Mouse (Mus musculus): ENCODE measurements around the gene Car3.
"Not testable (repeated sequence)": the region's sequence is repeated elsewhere in the genome, so short reads cannot be mapped to it uniquely, and the experiment has no call there.

The Car3 gene

DNA sequence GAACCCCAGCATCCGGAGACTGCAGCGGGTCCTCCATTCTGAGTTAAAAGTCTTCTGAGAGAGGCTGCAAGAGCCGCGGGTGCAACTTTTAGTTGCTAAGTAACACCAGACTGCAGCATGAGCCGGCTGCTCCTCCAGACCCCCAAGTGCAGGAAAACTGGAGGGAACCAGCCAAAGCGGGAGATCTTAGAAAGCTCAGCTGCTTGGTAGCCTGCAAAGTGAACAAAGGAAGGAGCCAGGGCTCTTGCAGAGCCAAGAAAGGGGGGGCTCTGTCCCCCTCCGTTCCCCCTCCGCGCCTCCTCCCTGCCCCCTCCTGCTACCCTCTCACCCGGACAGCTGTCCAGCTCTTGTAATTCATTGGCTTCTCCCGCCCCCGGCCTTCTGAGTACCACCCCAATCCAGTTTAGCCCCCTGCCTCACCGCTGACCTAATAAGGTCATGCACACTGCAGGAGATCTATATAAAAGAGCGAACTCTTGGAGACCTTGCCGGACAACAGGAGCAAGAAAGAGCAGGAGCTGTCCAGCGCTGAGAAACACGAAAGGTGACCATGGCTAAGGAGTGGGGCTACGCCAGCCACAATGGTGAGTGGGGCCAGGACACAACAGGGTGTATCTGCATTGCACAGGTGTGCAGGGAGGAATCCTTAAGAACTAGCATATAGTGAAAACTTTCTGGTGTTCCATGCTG is at the start of gene Car3:
TSS of gene Car3 (plus strand) at position 491 of the 690 bp plus-strand sequence.
- DNase-seq: peak; percentile 21

DNA sequence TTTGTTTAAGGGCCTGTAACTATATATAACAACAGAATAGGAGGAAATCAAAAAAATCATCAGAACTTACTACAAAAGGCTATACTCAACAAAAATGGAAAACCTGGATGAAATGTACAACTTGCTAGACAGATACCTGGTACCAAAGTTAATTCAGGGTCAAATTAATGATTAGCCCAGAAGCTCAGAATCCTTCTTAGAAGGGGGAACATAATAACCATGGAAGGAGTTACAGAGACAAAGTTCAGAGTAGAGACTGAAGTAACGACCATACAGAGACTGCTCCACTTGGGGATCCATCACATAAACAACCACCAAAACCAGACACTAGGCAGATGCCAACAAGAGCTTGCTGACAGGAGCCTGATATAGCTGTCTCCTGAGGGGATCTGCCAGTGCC is 47.9 kb upstream of the Car3 start:
- not testable (repeated sequence) for DNase-seq

DNA sequence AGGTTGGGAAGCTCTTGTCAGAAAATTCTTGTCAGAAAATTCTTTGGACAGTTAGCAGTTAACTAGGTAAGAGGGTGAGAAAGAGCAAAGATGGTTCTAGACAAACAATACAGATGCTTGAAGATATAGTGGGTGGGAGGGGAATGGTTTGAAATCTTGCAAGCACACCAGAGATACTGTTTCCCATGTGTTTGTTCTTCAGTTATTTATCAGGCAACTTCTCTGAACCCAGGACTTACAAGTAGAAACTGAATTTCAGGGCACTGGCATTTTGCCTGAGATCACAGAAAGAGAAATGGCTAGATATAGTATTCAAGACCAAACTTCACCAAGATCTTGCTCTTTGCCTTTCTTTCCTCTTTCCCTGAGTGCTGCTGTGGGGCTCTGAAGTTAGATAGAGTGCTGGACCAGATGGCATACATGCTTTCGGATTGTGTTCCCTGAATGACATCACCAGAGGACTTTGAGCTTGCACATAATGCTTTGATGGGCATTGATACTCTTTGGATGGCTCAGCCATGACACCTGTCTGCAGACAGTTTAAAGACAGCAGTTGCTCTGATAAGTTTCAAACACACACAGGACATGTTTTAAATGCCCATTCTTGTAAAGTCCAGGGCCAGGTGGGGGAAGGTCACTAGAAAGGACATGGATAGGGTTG is 43.3 kb upstream of the Car3 start:
- no peak for DNase-seq

DNA sequence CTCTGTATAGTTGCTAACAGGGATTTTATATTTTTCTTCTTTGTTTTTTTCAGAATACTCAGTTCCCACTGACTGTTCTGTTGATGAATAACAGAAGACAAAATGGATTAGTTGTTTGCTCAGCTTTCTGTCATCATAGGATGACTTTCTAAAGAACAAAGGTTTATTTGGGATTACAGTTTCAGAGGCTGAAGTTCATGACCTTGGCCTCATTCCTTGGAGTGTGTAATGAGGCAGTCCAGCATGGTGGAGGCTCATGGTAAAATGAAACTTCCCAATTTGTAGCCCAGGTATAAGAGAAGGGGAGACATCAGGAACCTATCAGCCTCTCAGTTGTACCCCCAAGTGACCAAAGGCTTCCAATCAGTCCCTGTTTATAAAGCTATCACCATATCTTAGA is 34.4 kb upstream of the Car3 start:
- no peak for DNase-seq

DNA sequence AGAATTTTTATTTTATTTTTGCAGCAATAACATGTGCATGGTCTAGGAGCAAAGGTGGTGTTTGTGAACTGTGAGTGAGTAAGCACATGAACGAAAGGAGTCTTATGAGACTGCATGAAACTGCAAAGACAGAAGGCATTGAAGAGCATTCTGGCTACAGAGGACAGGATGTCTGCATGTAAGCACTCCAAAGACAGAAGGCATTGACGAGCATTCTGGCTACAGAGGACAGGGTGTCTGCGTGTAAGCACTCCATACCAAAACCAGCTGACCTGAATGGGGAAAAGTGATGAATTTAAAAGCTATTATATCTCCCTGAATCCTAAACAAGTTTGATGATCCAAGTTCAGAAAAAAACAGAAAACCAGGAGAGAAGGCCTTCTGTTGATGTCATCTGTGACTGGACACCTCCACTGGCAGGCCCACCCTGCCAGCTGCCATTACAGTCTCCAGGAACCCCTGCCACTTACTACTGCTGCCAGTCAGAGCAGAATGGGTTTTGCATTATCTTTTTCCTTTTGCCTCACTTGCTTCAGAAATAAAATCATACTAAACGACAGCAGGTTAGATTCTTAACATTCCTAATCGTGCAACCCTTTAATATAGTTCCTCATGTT is 32.0 kb upstream of the Car3 start:
- DNase-seq: no peak

DNA sequence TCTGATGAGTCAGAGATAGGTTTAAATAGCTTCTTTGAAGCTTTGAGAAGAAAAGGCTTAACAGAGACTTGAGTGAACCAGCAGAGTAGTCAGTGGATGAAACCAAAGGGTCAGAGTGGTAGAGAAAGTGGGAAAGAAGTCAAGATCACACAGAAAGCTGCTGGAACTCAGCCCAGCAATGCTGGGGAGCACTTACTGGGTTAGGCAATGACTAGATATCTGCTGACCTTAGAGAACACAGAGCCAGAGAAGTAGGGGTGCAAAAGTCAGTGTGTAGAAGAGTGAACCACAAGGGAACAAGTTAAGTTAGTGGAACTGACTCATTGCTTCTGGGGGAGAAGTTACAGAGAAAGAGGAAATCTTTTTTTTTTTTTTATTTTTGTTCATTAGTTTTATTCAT is 30.5 kb upstream of the Car3 start:
- DNase-seq: peak; percentile 11

DNA sequence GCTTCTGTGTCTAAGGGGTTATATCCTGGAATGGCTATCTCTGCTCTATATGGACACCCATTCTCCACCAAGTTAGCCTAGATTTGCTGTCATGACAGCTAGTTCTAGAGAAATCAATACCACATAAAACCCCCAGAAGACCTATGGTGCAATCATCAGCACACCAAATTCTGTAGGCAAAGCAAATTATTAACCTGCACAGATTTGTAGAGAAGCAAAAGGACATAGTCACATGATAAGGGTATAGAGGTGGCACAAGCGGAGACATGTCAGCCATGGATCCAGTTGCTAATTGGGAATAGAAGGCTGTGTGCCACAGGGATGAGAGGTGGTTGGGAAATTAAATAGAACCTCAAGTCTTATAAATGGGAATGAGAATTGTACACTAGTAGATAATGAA is 24.4 kb upstream of the Car3 start:
- DNase-seq: no peak

DNA sequence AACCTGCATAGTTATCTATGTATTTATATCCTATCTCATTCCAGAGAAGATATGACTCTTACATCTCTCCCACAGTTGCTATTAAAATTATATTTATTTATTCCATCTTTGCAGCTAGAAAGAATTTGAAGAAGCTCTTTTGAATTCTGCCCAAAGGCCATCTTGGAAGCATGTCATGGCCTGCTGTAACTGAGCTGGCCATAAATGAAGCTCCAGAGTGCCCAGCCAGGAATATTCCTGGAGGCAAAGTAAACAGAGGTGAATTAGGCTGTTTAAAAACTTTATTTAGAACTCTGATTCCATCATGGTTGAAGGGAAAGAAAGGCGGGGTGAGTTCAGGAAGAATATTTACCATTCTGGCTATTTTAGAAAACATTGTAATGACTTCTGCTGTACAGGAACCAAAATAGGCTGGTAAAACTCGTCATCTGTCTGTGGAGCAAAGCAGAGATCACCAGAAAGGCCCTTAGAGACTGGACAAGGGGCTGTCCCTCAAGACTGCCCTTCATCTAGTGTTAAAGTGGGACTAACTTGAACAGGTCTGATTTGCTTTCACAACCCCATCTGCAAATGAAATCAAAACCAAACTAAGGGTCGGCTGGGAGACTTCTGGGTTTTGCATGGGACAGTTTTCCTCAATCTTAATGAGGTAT is 23.7 kb upstream of the Car3 start:
- DNase-seq: no peak

DNA sequence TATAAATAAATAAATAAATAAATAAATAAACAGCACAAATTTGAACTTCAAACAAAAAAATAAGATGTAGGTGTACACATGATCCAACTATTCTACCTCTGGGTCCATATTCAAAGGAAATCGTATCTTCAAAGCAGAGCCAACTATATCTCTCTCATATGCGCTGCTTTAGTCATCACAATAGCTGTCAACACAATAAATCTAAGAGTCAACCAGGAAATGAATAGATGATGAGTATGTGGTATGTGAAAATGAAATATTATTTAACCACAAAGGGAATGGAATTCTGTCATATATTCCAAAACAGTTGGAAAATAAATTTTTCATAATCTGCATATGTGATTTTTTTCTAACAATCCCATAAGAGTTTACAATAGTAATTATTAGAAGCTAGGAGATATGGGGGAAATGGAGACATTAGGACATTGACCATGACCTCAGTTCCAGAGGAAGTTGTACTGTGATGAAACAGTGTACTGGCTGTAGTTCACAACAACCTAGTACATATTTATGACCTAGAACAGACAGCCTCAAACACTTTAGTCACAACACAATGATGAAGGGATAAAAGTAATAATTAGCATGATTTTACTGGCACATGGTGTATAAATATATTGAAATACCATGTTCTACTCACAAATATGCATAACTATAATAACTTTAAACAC is 14.6 kb upstream of the Car3 start:
- DNase-seq: no peak

DNA sequence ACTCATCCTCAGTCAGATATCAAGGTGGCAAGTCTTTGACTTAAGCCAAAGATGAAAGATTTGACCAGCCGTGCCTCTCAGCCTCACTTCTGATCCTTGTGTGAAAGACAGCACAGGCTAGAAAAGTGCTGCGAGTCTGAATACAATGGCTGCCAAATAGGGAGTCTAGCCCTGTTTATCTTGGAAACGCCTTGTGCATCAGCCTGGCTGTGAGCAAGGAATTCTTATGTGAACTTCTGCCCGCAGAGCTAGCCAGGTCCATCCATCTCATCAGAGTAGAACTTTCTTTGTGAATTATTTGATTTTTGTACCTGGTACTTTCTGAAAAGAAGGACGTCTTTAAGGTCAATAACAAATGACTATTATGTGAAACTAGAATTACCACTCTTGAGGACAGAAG is 9.3 kb upstream of the Car3 start:
- no peak for DNase-seq

DNA sequence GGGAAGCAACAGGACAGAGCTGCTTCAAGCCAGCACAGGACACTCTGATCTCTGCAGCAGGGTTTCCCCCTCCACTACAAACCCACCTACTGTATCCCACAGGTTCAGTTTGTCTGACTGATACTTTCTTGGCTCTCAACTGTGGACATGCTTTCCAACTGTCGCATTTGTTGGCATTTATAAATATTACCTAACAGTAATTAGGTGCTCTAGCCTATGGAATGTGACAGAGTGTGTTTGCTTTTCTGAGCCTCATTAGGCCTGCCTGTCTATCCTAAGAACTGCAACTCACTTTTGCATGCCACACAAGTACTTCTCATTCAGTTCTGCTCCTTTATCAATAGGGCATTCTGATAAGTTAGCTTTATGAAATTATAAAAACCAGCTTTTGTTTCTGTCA is 8.9 kb upstream of the Car3 start:
- DNase-seq: no peak

DNA sequence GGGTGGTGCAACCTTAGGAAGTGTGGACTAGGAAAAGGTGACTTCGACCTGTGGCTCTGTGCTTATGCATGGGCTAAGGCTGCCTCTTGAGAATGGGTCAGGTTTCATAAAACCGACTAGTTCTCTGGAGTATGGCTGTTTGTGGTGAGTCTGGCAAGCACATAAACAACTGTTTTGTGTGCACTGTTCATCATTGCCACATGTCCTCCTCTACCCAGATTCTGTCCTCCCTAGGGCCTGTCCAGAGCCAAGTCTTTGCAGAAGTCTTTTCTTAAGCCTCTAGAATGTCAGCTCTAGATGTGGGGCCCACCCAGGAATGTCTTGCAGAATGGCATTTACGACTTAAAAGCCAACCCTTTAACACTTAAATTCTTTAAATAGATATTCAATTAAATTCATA is 5.4 kb upstream of the Car3 start:
- no peak for DNase-seq

DNA sequence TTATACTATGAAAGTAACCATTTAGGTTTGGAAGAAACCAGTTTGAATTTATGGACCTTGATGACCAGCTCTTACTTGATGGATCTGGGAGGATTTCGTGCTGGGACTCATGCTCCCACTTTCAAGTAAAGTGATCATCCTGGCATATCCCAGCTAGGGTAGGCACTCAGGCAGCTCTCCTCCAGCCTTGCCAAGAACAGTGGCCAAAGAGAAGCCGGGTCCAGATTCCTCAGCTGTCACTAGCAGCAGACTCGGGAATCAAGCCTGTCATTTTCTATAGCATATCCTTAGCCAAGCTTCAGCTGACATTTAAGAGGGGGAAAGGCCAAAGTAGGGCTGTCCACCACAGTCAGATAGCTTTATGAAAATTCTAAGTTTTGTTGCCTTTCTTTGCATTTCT is 3.0 kb upstream of the Car3 start:
- no peak for DNase-seq

DNA sequence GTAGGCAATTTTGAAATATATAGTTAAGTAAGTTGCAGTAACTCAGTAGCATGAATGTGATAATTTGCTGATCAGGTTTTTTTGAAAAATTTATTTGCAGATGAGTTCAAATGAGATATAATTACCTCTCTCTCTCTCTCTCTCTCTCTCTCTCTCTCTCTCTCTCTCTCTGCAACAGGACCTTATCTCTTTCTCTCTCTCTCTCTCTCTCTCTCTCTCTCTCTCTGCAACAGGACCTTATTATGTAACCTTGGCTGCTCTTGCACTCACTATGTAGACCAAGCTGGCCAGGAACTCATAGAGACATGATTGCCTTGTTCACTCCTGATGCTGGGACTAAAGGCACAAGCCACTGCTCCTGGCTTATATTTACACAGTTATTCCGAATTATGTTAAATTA is 2.1 kb upstream of the Car3 start:
- no peak for DNase-seq

DNA sequence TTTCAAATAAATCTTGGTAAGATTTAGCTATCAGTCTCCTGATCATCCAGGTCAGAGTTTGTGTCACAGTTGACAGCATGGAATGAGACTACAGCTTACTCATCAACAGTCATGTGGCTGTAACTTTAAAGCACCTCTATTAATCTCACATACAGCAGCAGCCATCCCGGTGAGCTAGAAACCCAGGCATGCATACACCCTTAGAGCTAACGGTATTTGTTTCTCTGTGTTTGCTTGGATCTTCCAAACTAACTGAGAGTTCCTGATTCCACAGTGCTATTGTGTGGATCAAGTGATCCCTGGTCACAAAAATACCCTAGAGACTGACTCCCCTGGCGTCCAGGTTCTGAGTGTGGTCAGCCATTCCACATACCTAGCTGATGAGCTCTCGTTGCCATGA is 1.5 kb upstream of the Car3 start:
- DNase-seq: no peak

DNA sequence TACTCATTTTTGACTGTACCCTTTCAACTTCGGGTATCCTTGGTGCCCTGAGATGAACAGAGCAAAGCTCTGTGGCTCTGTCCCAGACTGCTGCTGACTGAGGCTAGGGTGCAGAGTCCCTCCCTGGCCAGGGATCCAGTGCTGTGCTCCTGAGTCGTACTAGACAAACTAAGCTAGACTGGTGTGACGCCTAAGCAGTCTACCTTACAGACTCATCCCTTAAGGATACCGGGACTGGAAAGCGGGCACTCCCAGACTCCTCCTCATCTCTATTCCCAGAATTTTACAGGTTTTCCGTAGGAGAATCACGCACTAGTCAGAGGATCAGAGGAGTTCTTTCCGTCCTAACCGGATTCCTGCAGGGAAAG is 674 bp upstream of the Car3 start:
- DNase-seq: no peak

DNA sequence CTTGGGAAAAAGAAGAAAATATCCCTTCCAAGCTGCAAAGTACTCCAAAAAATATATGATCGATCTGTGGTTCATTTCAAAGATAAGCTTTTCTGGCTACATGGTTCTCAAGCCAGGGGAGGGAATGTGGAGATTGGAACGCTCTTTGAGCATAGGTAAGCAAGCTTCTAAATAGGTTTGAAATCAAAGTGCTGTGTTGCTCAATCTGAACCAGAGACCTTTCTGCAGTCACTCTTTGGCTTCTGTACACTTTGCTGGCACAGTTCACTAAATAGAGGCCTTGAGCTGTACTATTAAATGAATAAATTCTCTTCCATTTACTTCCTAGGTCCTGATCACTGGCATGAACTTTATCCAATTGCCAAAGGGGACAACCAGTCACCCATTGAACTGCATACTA is 610 bp downstream of the Car3 start:
- no peak for DNase-seq

DNA sequence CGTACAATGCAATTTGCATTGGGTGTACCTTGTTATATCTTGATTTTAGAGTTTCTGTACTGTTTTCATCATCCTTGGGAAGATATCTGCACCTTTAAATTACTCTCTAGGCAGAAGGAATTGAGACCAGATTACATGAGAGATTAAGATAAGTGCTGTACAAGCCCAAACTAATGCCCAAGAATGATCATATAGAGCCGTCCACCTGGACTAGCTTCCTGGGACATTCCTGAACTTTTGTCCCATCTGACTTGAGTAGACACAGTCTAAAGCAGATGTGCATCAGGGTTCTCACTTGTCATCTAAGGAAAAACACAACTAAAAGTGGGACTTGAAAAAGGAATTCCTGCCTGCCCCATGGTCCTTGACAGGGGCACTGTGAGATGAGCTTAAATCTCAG is 2.6 kb downstream of the Car3 start:
- DNase-seq: no peak

DNA sequence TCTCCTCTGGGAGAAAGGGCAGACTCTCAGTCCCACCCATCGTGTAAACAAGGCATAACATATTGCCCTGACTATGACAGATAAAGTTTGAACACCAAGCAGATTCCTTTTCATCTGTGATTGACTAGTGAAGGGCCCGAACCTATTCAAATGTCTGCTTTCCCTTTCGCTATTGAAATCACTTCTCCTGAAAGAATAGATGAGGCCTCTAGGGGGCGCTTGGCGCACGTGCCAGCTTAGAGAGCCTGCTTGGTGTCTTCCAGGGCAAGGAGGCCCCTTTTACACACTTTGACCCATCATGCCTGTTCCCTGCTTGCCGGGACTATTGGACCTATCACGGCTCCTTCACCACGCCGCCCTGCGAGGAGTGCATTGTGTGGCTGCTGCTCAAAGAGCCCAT is 6.5 kb downstream of the Car3 start:
- peak; percentile 89 for DNase-seq

DNA sequence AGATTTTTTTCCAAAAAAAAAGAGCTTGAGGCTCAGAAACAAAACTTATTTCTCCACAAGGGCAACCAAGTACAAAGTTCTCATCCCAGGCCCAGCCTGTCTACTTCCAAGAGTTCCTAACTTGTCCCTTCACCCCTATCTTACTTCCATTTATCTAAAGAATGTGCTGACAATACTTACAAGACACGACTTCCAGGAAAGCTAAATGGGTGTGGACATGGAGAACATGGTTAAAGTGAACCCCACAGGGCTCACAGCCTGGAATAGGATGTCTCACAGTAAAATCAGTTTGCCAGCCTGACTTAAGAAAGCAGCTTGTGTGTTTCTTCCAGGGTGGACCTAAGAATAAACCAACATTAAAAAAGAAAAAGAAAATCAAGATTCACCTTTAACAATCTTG is 7.2 kb downstream of the Car3 start:
- no peak for DNase-seq

DNA sequence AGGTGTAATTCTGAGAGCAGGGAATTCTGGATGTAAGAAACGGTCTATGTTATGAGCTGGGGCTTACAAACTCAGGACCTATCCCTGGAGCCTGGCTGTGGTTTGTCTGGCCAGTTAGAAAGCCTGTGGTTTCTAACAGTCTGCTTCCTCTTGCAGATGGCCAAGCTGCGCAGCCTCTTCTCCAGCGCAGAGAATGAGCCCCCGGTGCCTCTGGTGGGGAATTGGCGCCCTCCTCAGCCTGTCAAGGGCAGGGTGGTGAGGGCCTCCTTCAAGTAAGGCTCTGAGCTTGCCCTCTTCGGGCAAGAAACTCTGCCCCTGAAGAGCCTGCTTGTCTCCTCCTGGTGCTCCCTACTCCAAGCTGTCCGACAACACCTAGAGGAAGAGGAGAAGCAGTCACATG is 8.1 kb downstream of the Car3 start:
- DNase-seq: no peak

DNA sequence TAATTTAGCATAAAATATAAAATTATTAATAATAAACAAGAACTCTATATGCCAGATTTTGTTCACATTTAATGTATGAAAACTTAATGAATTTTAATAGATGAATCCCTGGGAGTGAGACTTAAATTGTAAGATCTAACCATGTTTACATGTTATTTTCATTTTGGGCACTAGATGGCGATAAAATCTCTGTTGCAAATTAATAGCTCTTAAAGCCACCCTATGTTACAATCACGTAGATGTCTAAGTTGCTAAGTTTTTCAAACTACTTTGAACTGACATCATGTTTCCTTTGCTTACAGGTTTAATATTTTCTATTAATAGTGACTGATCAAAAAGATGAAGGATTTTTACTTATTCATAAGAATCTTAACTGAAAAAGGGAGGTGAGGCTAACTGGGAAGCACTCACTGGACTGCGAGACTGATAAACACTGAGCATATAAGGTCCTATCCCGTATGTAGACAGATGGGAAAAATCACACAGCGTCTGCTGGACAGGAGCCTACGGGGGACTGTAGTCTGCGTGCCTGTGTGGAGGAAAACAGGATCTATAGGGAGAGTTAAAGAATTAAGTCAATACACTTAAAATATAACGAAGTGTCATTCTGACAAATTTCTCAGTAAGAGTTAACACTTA is 11.2 kb downstream of the Car3 start:
- DNase-seq: peak; percentile 58

DNA sequence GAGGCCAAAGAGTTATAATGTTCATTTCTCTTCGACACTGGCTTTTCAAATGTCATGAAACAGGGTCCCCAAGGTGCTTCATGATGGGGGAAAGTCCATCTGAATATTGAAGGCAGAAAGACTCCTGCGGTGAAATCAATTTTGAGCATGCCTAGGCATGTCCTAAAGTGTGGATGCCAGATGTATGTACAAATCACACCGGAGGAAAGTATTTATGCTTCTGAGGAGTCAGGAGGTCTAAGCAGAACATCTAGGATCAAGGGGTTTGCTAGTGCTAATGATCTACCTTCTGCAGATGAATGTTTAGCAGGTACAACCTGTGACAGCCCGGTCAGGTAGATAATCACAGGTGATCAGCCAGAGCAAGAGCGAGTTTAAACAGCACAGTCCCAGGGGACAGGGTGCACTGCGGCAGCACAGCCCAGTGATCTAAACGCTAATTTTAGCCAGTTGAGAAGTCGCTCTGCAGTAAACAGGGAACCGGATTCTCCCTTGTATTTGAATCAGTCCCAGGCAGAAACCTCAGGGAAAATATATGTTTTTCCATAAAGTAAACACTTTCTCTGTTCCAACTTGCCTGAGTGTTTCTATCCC is 13.1 kb downstream of the Car3 start:
- DNase-seq: no peak
